8 mouse cellular contexts compared by ENCODE assay signal in the genomic region with DNA sequence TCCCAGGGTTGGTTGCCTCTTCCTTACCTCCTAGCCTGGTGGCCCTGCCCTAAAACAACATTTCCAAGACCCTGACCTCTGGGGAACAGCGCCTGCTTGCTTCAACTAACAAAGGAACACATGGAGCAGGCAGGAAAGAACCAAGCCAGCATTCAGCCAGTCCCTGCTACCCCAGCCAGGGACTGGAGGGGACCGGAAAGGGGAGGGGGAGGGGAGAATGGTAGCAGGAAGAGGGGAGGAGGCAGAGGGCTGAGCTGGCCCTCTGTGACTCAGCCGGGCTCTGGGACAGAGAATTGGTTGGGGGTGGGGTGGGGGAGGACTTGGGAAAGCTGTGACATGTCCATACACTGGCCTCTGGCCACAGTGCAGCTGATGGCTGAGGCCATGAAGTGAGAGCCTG. TPM values are rescaled to one million over a fixed set of nuclear protein-coding genes. Genes with fewer than 3 reads are reported as not detected.
DNase-seq lines count a peak whose midpoint lies in the region; ATAC-seq and TF ChIP-seq lines count a peak whose summit lies in the region.

No protein-coding gene starts in this region.

- H3K9ac ChIP-seq in intestine, embryonic 15.5 days, result no peak overlapping the region
- no peak overlapping the region for H3K9ac ChIP-seq in liver, postnatal 0 days (replicated peaks)

- no peak for TF ChIP-seq POLR2A in olfactory bulb, adult 2 months (IDR thresholded peaks at IDR 0.05; ENCODE audit: insufficient read depth, low read depth, low read length)

- H3K9me3 ChIP-seq in intestine, embryonic 15.5 days, result no peaks in the 10 kb centered on the region
- H3K9me3 ChIP-seq in liver, postnatal 0 days (ENCODE audit: low read length), result no peaks in the 10 kb centered on the region

- TF ChIP-seq CTCF in liver, postnatal 0 days (IDR thresholded peaks at IDR 0.05; ENCODE audit: low read depth), result 0 out of 2 replicates have a peak, but pooled peaks have one; percentile 2
- TF ChIP-seq CTCF in olfactory bulb, adult 2 months (IDR thresholded peaks at IDR 0.05; ENCODE audit: insufficient read depth, low read depth, low read length), result no peak

- H3K36me3 ChIP-seq in intestine, embryonic 15.5 days, result no peaks in the 10 kb centered on the region
- H3K36me3 ChIP-seq in liver, postnatal 0 days (replicated peaks; ENCODE audit: insufficient read depth, low read length), result no peaks in the 10 kb centered on the region

- TF ChIP-seq EP300 in liver, postnatal 0 days (IDR thresholded peaks at IDR 0.05; ENCODE audit: low read depth), result no peak

- no peaks in the 10 kb centered on the region for H3K27me3 ChIP-seq in intestine, embryonic 15.5 days (replicated peaks)
- H3K27me3 ChIP-seq in liver, postnatal 0 days (ENCODE audit: insufficient read depth, low read length), result no peaks in the 10 kb centered on the region

- no peak overlapping the region for H3K4me2 ChIP-seq in intestine, embryonic 15.5 days (replicated peaks)
- no peak overlapping the region for H3K4me2 ChIP-seq in liver, postnatal 0 days (ENCODE audit: low read depth, low read length)

- peaks cover 30% of the 10 kb centered on the region for H3K4me1 ChIP-seq in intestine, embryonic 15.5 days (replicated peaks)
- peaks cover 15% of the 10 kb centered on the region for H3K4me1 ChIP-seq in liver, postnatal 0 days (ENCODE audit: insufficient read depth)
- peaks cover 49% of the 10 kb centered on the region for H3K4me1 ChIP-seq in olfactory bulb, adult 2 months (ENCODE audit: control insufficient read depth, insufficient read depth, low read length)

- peak; percentile 83 for ATAC-seq in intestine, embryonic 15.5 days
- peak; percentile 83 for ATAC-seq in liver, postnatal 0 days
- no peak for ATAC-seq in erythroid progenitor cell, adult 5-6 weeks (replicated peaks; ENCODE audit: low FRiP score, poor library complexity, severe bottlenecking)

- H3K27ac ChIP-seq in intestine, embryonic 15.5 days, result peak overlapping the region; percentile 81
- peak overlapping the region; percentile 66 for H3K27ac ChIP-seq in liver, postnatal 0 days (ENCODE audit: low read depth)
- H3K27ac ChIP-seq in olfactory bulb, adult 2 months (ENCODE audit: insufficient read depth, low read depth, low read length), result peak overlapping the region; percentile 31; the same call in 1 of the 2 replicates

- WGBS in intestine, embryonic 15.5 days, result 6% methylated on average over 3 of the region's 3 CpGs
- 10% methylated on average over 3 of the region's 3 CpGs for WGBS in liver, postnatal 0 days (ENCODE audit: insufficient replicate concordance)
- WGBS in olfactory bulb, adult 2 months, result 9% methylated on average over 3 of the region's 3 CpGs

- DNase-seq in right cerebral cortex, adult 18-20 months, result peak; percentile 56
- DNase-seq in right cerebral cortex, postnatal 25 days, result no peak
- peak; percentile 77 for DNase-seq in embryo, embryonic 10 days (ENCODE audit: low spot score)
- DNase-seq in heart, adult 18-20 months, result peak; percentile 80 to 90
- peak; percentile 68 for DNase-seq in liver, postnatal 0 days

- no peak overlapping the region for H3K4me3 ChIP-seq in intestine, embryonic 15.5 days (replicated peaks)
- H3K4me3 ChIP-seq in liver, postnatal 0 days (ENCODE audit: low read depth, low read length), result no peak overlapping the region
- H3K4me3 ChIP-seq in olfactory bulb, adult 2 months (ENCODE audit: insufficient read depth, low read depth, low read length), result no peak overlapping the region

RNA-seq across cellular contexts. Expression of a gene that starts 12.3 kb away (rescaled TPM):
- total RNA-seq in heart, adult 18-20 months (2021), result 1 to 10 TPM; 5.8 TPM
- polyA plus RNA-seq in intestine, embryonic 15.5 days (2015; fragmentation: Nextera tagmentation; extraction: Ambion mirVana), result 3.6 and 3.9 TPM in 2 replicates
- polyA plus RNA-seq in liver, postnatal 0 days (2015; fragmentation: Nextera tagmentation; extraction: Ambion mirVana), result 0.21 and 0.29 TPM in 2 replicates
- polyA plus RNA-seq in olfactory bulb, adult 2 months (2012; ENCODE audit: insufficient read depth, insufficient read length, low replicate concordance, missing spikeins), result not detected in 2 replicates
- total RNA-seq in erythroid progenitor cell, adult 5-6 weeks (2015; ENCODE audit: low replicate concordance), result 0.84 TPM in 1 of 2 replicates, not detected in the other
- 0.68 and 0.77 TPM in 2 replicates for total RNA-seq in erythroid progenitor cell, adult 5-6 weeks (2017; ENCODE audit: low replicate concordance)

RNA-seq across cellular contexts. Expression of a gene that starts 20.1 kb away (rescaled TPM):
- total RNA-seq in heart, adult 18-20 months (2021), result not detected
- 0.06 and 0.10 TPM in 2 replicates for polyA plus RNA-seq in intestine, embryonic 15.5 days (2015; fragmentation: Nextera tagmentation; extraction: Ambion mirVana)
- polyA plus RNA-seq in liver, postnatal 0 days (2015; fragmentation: Nextera tagmentation; extraction: Ambion mirVana), result not detected in 2 replicates
- polyA plus RNA-seq in olfactory bulb, adult 2 months (2012; ENCODE audit: insufficient read depth, insufficient read length, low replicate concordance, missing spikeins), result not detected in 2 replicates
- not detected in 2 replicates for total RNA-seq in erythroid progenitor cell, adult 5-6 weeks (2015; ENCODE audit: low replicate concordance)
- not detected in 2 replicates for total RNA-seq in erythroid progenitor cell, adult 5-6 weeks (2017; ENCODE audit: low replicate concordance)

RNA-seq across cellular contexts. Expression of a gene that starts 41.3 kb away (rescaled TPM):
- total RNA-seq in heart, adult 18-20 months (2021), result 10 to 100 TPM; 20.7 to 25.0 TPM
- polyA plus RNA-seq in intestine, embryonic 15.5 days (2015; fragmentation: Nextera tagmentation; extraction: Ambion mirVana), result 245 and 247 TPM in 2 replicates
- 75.4 and 81.4 TPM in 2 replicates for polyA plus RNA-seq in liver, postnatal 0 days (2015; fragmentation: Nextera tagmentation; extraction: Ambion mirVana)
- not detected in 2 replicates for polyA plus RNA-seq in olfactory bulb, adult 2 months (2012; ENCODE audit: insufficient read depth, insufficient read length, low replicate concordance, missing spikeins)
- total RNA-seq in erythroid progenitor cell, adult 5-6 weeks (2015; ENCODE audit: low replicate concordance), result 83.4 and 101 TPM in 2 replicates
- total RNA-seq in erythroid progenitor cell, adult 5-6 weeks (2017; ENCODE audit: low replicate concordance), result 51.7 and 56.7 TPM in 2 replicates

Comparison
In these comparisons a context has a peak if more than half of its experiments do, and no peak if none do; other contexts are left out.
1. H3K27ac ChIP-seq: peak in every context shown above with its lines; median percentile 81 in intestine, embryonic 15.5 days; 66 in liver, postnatal 0 days; 31 in olfactory bulb, adult 2 months.
2. RNA of a gene that starts 41.3 kb away (polyA plus RNA-seq): 245 to 247 TPM in intestine, embryonic 15.5 days and 75.4 to 81.4 TPM in liver, postnatal 0 days; not detected in olfactory bulb, adult 2 months; every median in the first group is over 10 times any median in the second.